Mouse (Mus musculus) spleen, adult 2 months (tissue): ENCODE measurements around the gene Cnot1. TPM values are rescaled to one million over a fixed set of nuclear protein-coding genes. Genes with fewer than 3 reads are reported as not detected.

ENCODE experiments used
- DNase-seq, 2 experiments: peaks; one replicate each; pipeline versions ENCODE4 v3.0.0 to v3.0.0-alpha.2; 2012 to 2021; ENCODE audit warnings: low spot score in 2 of 2, low read depth in 1 of 2
- H3K27ac ChIP-seq: fragments of 200-500 bp; 2 replicates; pipeline ENCODE4 v1.5.1; 2012; ENCODE audit warnings: low read length, inconsistent platforms; ENCODE audit not compliant: insufficient read depth
- H3K27me3 ChIP-seq: fragments of 200-500 bp; 2 replicates; pipeline ENCODE4 v1.6.1; 2012; ENCODE audit warnings: mild to moderate bottlenecking, moderate library complexity, low read length, inconsistent platforms; ENCODE audit not compliant: control insufficient read depth, insufficient read depth
- H3K36me3 ChIP-seq: fragments of 200-500 bp; 2 replicates; pipeline ENCODE4 v1.6.1; 2012; ENCODE audit warnings: mild to moderate bottlenecking, low read length, inconsistent platforms; ENCODE audit not compliant: control insufficient read depth, insufficient read depth
- H3K4me1 ChIP-seq: fragments of 200-500 bp; 2 replicates; pipeline ENCODE4 v1.6.1; 2011; ENCODE audit warnings: inconsistent platforms; ENCODE audit not compliant: control insufficient read depth, insufficient read depth, insufficient read length
- H3K4me3 ChIP-seq: fragments of 200-500 bp; 2 replicates; pipeline ENCODE4 v1.5.1; 2011; ENCODE audit warnings: mild to moderate bottlenecking, inconsistent platforms; ENCODE audit not compliant: insufficient read depth, insufficient read length; ENCODE audit errors: extremely low read depth
- CTCF ChIP-seq: fragments of 200-500 bp; IDR thresholded peaks from 2 replicates; pipeline ENCODE4 v1.5.1; 2011; ENCODE audit warnings: mild to moderate bottlenecking, inconsistent platforms; ENCODE audit not compliant: insufficient read depth, insufficient read length, insufficient replicate concordance; ENCODE audit errors: extremely low read depth
- POLR2A ChIP-seq: fragments of 200-500 bp; IDR thresholded peaks from 2 replicates; pipeline ENCODE4 v1.6.1; 2011; ENCODE audit warnings: low read depth, low read length, inconsistent platforms
- WGBS: fragments of 180-500 bp; shearing (Covaris S2); methylation state at CpG from one replicate; pipeline ENCODE4 v1.1.7; 2018; 5-methylcytosine and 5-hydroxymethylcytosine counted together
- polyA plus RNA-seq: library from polyadenylated mRNA; depleted of rRNA; stranded (reverse); fragments of >200 nt; gene quantifications from 2 replicates; pipeline ENCODE4 v1.2.3, GENCODE M21; 2012

Gene Cnot1
- polyA plus RNA-seq, 1 experiment = 68.2 TPM

GRCm38 (mm10) chr8:95714837-95715413, 92.3 kb downstream of the Cnot1 start:
- Histone ChIP-seq H3K4me1 (peaks cover 6% of the 10 kb centered on the region; the same call in 1 of the 2 replicates), H3K4me3 (no peak overlapping the region)

GRCm38 (mm10) chr8:95714367-95714766, 92.9 kb downstream of the Cnot1 start:
- Histone ChIP-seq H3K36me3 (peaks cover 8% of the 10 kb centered on the region), H3K27ac (no peak overlapping the region), H3K4me3 (no peak overlapping the region), H3K27me3 (no peaks in the 10 kb centered on the region), H3K4me1 (peaks cover 6% of the 10 kb centered on the region; the same call in 1 of the 2 replicates)
- DNase-seq = no peak
- TF ChIP-seq POLR2A = no peak
- no peak for TF ChIP-seq CTCF
- WGBS = 95% methylated on average over 4 of the region's 4 CpGs

More at GRCm38 (mm10) chr8:95714837-95715413, 92.3 kb downstream of the Cnot1 start:
- no peak overlapping the region for H3K27ac ChIP-seq
- no peak for DNase-seq
- no peak for TF ChIP-seq POLR2A
- TF ChIP-seq CTCF = no peak
- peaks cover 10% of the 10 kb centered on the region for H3K36me3 ChIP-seq
- no peaks in the 10 kb centered on the region for H3K27me3 ChIP-seq
- WGBS = 79% methylated on average over 6 of the region's 6 CpGs

- Histone ChIP-seq H3K27me3 (no peaks in the 10 kb centered on the region), H3K36me3 (peaks cover 5% of the 10 kb centered on the region; the same call in 1 of the 2 replicates), H3K4me1 (peaks cover 6% of the 10 kb centered on the region; the same call in 1 of the 2 replicates), H3K4me3 (no peak overlapping the region), H3K27ac (no peak overlapping the region)
- peak; percentile 52 to 71 for DNase-seq
- no peak for TF ChIP-seq POLR2A
- TF ChIP-seq CTCF = peak; percentile 57; the same call in 1 of the 2 replicates
- WGBS = 77% methylated on average over 19 of the region's 19 CpGs
These were observed 93.9 kb downstream of the Cnot1 start for GRCm38 (mm10) chr8:95713100-95714010.

GRCm38 (mm10) chr8:95712395-95712794, 94.9 kb downstream of the Cnot1 start:
- DNase-seq = no peak
- TF ChIP-seq CTCF (no peak), POLR2A (no peak)
- no peaks in the 10 kb centered on the region for H3K27me3 ChIP-seq
- H3K4me3 ChIP-seq = no peak overlapping the region
- H3K36me3 ChIP-seq = no peaks in the 10 kb centered on the region
- no peak overlapping the region for H3K27ac ChIP-seq
- WGBS = 82% methylated on average over 9 of the region's 9 CpGs
- peaks cover 6% of the 10 kb centered on the region; the same call in 1 of the 2 replicates for H3K4me1 ChIP-seq

GRCm38 (mm10) chr8:95711029-95711428, 96.2 kb downstream of the Cnot1 start:
- Histone ChIP-seq H3K4me1 (no peaks in the 10 kb centered on the region; the same call in 1 of the 2 replicates), H3K4me3 (no peak overlapping the region), H3K27me3 (no peaks in the 10 kb centered on the region), H3K27ac (no peak overlapping the region), H3K36me3 (no peaks in the 10 kb centered on the region)
- WGBS = 75% methylated on average over 3 of the region's 3 CpGs
- DNase-seq = no peak
- TF ChIP-seq POLR2A = no peak
- TF ChIP-seq CTCF = no peak

- Histone ChIP-seq H3K27me3 (0 out of 2 replicates have a peak, but pooled peaks cover 2% of the 10 kb centered on the region), H3K36me3 (no peaks in the 10 kb centered on the region), H3K4me3 (no peak overlapping the region), H3K4me1 (no peaks in the 10 kb centered on the region), H3K27ac (no peak overlapping the region)
- TF ChIP-seq CTCF (no peak), POLR2A (no peak)
- 91% methylated on average over 7 of the region's 7 CpGs for WGBS
- DNase-seq = no peak
These were observed 97.7 kb downstream of the Cnot1 start for GRCm38 (mm10) chr8:95709579-95709978.
